Mouse (Mus musculus) midbrain, embryonic 10.5 days (tissue): ENCODE measurements around the gene Csf1. TPM values are rescaled to one million over a fixed set of nuclear protein-coding genes. Genes with fewer than 3 reads are reported as not detected.
"Not testable (repeated sequence)": the region's sequence is repeated elsewhere in the genome, so short reads cannot be mapped to it uniquely, and the experiment has no call there.

Source experiments
- DNase-seq: peaks from one replicate; pipeline ENCODE4 v3.0.0-alpha.2; 2017; ENCODE audit warnings: low spot score
- H3K27ac ChIP-seq: fragments of 300-500 bp; sonication (generic); replicated peaks from 2 replicates; pipeline ENCODE4 v1.5.1; 2016; ENCODE audit warnings: mild to moderate bottlenecking
- H3K27me3 ChIP-seq: fragments of 300-500 bp; sonication (generic); 2 replicates; pipeline ENCODE4 v1.6.1; 2016; ENCODE audit warnings: low read depth, mild to moderate bottlenecking; ENCODE audit not compliant: poor library complexity, severe bottlenecking
- H3K36me3 ChIP-seq: fragments of 300-500 bp; sonication (generic); 2 replicates; pipeline ENCODE4 v1.6.1; 2016; ENCODE audit warnings: mild to moderate bottlenecking, moderate library complexity
- H3K4me1 ChIP-seq: fragments of 300-500 bp; sonication (generic); 2 replicates; pipeline ENCODE4 v1.6.1; 2016
- H3K4me3 ChIP-seq: fragments of 300-500 bp; sonication (generic); 2 replicates; pipeline ENCODE4 v1.5.1; 2016; ENCODE audit warnings: mild to moderate bottlenecking, moderate library complexity
- H3K9me3 ChIP-seq: fragments of 300-500 bp; sonication (generic); replicated peaks from 2 replicates; pipeline ENCODE4 v1.6.1; 2016; ENCODE audit warnings: mild to moderate bottlenecking
- WGBS: fragments of 180-500 bp; shearing (Covaris S2); methylation state at CpG from one replicate; pipeline ENCODE4 v1.1.7; 2016; 5-methylcytosine and 5-hydroxymethylcytosine counted together
- polyA plus RNA-seq: library from polyadenylated mRNA; unstranded; fragments of >200 nt; fragmentation: Nextera tagmentation; extraction: Ambion mirVana; gene quantifications from 2 replicates; pipeline ENCODE4 v1.2.1, GENCODE M21; 2016

Csf1 gene
- polyA plus RNA-seq, 1 experiment from 2014 or later: 6.5 TPM

DNA sequence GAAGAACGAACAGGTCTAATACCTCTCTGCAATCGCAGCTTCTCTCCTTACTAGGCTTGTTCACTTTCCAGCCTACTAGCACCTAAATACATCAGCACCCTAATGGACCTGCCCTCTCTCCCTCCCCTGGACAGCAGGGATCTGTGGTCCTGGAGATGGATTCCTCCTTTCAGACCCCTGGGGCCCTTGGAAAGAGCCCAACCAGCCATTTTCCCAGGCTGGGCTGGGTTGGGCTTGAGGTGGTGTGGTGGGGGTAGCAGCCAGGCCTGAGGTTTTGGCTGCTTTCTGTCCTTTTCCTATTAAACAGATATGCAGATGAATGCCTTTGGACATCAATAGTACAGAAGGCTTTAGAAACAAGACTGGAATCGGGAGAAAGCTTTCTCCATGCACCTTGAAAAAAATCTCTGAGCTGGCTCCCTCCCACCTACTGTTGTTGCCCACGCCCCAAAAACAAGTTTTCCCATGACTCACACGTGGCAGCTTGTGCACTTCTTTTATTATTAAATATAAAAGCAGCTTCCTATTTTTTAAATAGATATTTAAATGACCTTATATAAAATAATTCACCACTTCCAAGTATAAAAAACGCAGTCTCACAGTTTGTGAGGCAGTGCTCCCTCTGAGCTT, 19.6 kb downstream of the Csf1 start:
- H3K36me3 ChIP-seq: peaks cover 24% of the 10 kb centered on the region
- H3K4me3 ChIP-seq: no peak overlapping the region
- H3K27ac ChIP-seq: peak overlapping the region; percentile 86
- no peaks in the 10 kb centered on the region for H3K9me3 ChIP-seq
- 9% methylated on average over 6 of the region's 6 CpGs for WGBS
- H3K27me3 ChIP-seq: no peaks in the 10 kb centered on the region
- peak; percentile 82 for DNase-seq
- H3K4me1 ChIP-seq: peaks cover 43% of the 10 kb centered on the region

DNA sequence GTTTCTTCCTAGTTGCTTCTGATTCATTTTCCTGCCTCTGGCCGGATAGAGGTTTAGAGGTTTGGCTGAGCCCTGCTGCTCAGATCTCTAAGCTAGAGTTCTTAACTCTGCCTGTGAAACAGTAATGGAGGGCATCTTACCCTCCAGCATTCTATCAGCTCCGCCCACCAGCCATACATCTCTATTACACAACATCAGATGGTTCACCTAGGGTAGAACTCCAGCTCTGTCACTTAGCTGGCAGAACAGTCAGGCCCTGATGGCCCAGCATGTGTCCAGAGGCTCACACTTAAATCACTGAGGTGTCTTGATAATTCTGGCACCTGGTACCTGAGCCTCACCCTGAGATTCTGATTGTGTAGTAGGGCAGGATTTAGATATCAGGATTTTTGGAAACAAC, 20.3 kb downstream of the Csf1 start:
- DNase-seq: no peak
- 80% methylated on average over 2 of the region's 2 CpGs for WGBS
- H3K27ac ChIP-seq: peak overlapping the region; percentile 86

DNA sequence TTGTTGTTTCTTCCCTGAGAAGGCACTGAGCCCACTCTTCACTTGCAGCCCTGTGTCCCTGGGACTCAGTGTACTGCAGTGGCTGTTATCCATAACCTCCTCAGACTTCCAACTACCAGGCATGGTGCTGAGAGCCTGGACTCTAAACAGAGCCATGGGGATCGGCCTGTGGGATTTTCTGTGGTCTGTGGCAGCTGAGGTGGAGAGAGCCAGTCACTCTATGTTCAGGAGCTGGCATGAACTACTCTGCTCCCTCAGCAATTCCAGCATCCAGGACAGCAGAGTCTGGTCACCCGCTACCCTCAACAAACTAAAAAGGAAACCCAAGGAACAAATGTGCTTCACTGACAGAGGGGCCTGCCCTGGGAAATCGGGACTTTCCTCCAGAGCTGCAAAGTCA, 20.8 kb downstream of the Csf1 start:
- no peak for DNase-seq
- Histone ChIP-seq H3K4me3 (no peak overlapping the region), H3K9me3 (no peaks in the 10 kb centered on the region), H3K36me3 (peaks cover 22% of the 10 kb centered on the region), H3K27me3 (no peaks in the 10 kb centered on the region), H3K4me1 (peaks cover 43% of the 10 kb centered on the region), H3K27ac (peak overlapping the region; percentile 86)
- 85% methylated on average over 3 of the region's 3 CpGs for WGBS

More for the DNA sequence above, 20.3 kb downstream of the Csf1 start:
- peaks cover 43% of the 10 kb centered on the region for H3K4me1 ChIP-seq
- no peak overlapping the region for H3K4me3 ChIP-seq
- no peaks in the 10 kb centered on the region for H3K9me3 ChIP-seq
- H3K36me3 ChIP-seq: peaks cover 22% of the 10 kb centered on the region
- H3K27me3 ChIP-seq: no peaks in the 10 kb centered on the region

DNA sequence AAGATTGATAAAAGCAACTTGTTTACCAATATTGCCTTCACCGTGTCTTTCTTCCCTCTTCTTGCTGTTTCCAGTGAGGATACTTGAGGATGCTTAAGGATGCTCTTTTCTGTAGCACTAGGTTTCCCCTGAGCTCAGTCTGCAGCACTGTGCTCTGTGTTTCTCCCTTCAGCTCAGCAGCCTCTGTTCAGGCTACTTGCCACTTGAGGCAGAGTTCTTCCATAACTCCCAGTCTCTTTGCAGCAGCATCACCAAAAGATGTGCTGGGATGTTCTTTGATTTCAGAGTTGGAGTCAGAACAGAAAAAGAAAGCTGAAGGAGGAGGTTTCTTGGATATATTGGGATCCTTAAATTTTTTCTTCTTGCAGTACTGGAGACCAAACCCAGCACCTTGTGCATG, 21.6 kb downstream of the Csf1 start:
- H3K4me3 ChIP-seq: no peak overlapping the region
- peak overlapping the region; percentile 46; the same call in 1 of the 2 replicates for H3K27ac ChIP-seq
- H3K36me3 ChIP-seq: peaks cover 18% of the 10 kb centered on the region
- H3K9me3 ChIP-seq: no peaks in the 10 kb centered on the region
- peaks cover 43% of the 10 kb centered on the region for H3K4me1 ChIP-seq
- H3K27me3 ChIP-seq: no peaks in the 10 kb centered on the region
- 81% methylated on average over 1 of the region's 1 CpGs for WGBS
- DNase-seq: no peak

DNA sequence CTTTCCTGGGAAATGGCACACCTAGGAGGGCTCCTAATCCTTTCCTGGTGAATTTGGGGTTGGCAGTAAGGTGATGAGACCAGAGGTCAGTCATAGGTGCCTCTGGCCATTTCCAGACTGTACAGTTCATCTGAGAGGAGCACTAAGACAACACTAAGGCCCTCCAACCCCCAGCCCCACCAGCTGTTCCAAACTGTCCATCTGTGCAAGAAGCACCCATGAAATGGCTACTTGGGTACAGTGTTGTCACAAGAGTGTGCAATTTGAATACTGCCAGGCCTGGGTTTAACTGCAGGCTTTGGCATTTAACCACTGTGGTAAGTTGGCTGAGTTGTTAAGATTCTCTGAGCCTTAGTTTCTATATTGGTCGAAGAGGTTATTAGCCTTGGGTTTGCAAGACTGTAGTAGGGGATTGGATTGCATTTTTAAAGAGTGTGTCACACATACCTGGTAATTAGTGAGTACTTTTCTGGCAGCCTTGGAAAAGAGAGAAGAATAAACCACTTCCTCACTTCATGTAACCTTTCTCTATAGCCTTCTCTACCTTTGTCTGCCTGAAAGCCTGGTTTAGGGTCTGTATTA, 22.6 kb downstream of the Csf1 start:
- H3K27ac ChIP-seq: 0 out of 2 replicates have a peak overlapping the region, but pooled peaks have one; percentile 13
- peaks cover 34% of the 10 kb centered on the region for H3K4me1 ChIP-seq
- peaks cover 8% of the 10 kb centered on the region for H3K36me3 ChIP-seq
- 78% methylated on average over 1 of the region's 1 CpGs for WGBS
- no peak overlapping the region for H3K4me3 ChIP-seq
- no peak for DNase-seq
- H3K27me3 ChIP-seq: no peaks in the 10 kb centered on the region
- no peaks in the 10 kb centered on the region for H3K9me3 ChIP-seq

DNA sequence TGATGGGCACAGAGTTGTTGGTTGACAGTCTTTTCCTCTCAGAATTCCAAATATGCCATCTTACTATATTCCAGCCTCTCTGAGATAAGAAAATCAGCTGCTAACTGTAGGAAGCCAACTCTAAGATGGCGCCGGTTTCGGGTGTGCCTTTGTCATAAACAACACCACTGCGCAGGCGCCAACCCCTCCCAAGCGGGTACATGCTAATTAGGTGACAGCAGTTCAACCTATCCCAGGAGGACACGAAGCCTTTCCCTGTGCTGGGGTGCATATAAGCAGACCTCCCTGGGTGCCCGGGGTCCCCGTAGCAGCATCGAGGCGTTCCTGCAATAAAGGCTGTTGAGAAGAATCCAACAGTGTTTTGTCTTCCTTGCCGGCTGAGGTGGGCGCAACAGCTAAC, 24.6 kb downstream of the Csf1 start:
- not testable (repeated sequence) for H3K9me3 ChIP-seq, H3K4me3 ChIP-seq
- WGBS: 93% methylated on average over 13 of the region's 13 CpGs

DNA sequence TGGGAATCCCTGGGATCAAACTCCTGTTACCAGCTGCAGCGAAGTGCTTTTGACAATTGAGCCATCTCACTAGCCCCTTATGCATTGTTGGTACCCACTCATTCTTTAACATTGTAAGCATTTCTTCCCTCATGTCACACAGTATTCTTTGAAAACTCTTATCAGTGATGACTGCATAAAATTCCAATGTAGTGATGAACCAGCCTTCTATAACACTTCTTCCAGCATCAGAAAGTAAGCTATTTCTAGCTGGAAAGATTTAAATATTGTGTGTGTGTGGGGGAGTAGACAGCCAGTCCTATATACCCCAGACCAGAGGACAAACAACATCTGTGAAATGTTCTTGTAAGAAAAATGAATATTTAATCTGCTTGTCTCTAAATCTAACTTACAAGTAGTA, 26.9 kb downstream of the Csf1 start:
- Histone ChIP-seq H3K27me3 (no peaks in the 10 kb centered on the region), H3K9me3 (no peaks in the 10 kb centered on the region), H3K36me3 (no peaks in the 10 kb centered on the region), H3K4me1 (no peaks in the 10 kb centered on the region), H3K27ac (no peak overlapping the region), H3K4me3 (no peak overlapping the region)
- 84% methylated on average over 1 of the region's 1 CpGs for WGBS
- DNase-seq: no peak

More for the DNA sequence above, 24.6 kb downstream of the Csf1 start:
- not testable (repeated sequence) for H3K27ac ChIP-seq, H3K27me3 ChIP-seq, DNase-seq, H3K36me3 ChIP-seq
- peaks cover 13% of the 10 kb centered on the region for H3K4me1 ChIP-seq

DNA sequence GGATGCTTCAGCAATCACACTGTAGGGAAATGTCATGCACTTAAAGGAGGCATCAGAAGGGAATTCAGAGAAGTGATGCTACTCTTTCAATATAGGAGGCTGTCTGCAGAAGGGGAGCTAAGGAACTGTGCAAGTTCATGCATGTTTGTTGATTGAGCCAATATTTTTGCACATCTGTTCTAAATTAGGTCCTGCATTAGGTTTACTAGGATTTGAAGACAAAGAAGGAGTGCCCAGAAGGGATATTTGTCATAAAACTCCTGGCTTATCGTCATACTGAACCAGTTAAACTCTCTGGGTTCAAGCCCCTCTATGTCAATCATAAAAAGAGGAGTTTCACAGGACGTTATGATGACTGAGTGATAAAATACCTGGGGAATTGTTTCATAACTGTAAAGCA, 30.0 kb downstream of the Csf1 start:
- no peaks in the 10 kb centered on the region for H3K27me3 ChIP-seq
- WGBS: 81% methylated on average over 2 of the region's 2 CpGs
- H3K27ac ChIP-seq: no peak overlapping the region
- no peaks in the 10 kb centered on the region for H3K36me3 ChIP-seq
- no peaks in the 10 kb centered on the region for H3K4me1 ChIP-seq
- DNase-seq: no peak
- no peak overlapping the region for H3K4me3 ChIP-seq
- H3K9me3 ChIP-seq: no peaks in the 10 kb centered on the region

DNA sequence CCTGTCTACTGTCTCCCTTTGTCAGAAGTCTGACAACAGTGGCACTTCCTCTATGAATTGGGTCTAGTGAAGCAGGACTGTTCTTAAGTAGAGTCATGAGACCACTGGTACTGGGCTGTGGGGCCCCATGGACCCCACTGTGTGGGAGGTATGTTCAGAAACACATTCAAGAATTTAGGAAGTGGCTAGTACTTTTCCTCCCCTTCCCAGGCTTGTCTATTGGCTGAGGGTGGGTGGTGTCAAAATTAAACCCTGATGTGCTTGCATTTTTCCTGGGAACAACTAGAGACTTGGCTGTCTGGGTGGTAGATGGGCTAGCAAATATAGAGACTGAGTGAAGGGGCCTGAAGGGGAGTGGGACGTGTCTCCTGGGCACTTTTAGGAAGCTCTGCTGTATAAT, 31.8 kb downstream of the Csf1 start:
- no peak for DNase-seq
- Histone ChIP-seq H3K9me3 (no peaks in the 10 kb centered on the region), H3K4me3 (no peak overlapping the region), H3K27ac (no peak overlapping the region), H3K36me3 (no peaks in the 10 kb centered on the region), H3K27me3 (no peaks in the 10 kb centered on the region), H3K4me1 (no peaks in the 10 kb centered on the region)
- 69% methylated on average over 1 of the region's 1 CpGs for WGBS

DNA sequence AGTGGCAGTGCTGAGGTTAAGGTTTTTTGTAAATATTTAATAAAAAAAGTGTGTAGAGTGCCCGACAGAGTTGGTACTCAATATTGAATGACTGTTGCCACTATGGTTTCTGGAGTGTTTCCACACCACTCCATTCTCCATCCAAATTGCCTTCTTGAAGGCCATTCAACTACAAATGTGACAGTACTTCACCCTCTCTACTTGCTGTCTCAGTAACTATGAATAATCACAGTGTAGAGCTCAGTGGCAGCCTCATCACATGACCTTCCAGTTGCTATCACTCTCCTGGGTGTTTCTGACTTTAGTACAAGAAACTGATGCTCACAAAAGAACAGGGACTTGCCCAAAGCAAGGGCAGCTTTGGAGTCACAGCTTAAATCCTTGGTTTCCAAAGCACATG, 44.3 kb downstream of the Csf1 start:
- WGBS: 89% methylated on average over 1 of the region's 1 CpGs
- no peaks in the 10 kb centered on the region for H3K27me3 ChIP-seq
- no peak for DNase-seq
- no peaks in the 10 kb centered on the region for H3K36me3 ChIP-seq
- no peak overlapping the region for H3K27ac ChIP-seq
- no peak overlapping the region for H3K4me3 ChIP-seq
- H3K9me3 ChIP-seq: no peaks in the 10 kb centered on the region
- H3K4me1 ChIP-seq: peaks cover 6% of the 10 kb centered on the region; the same call in 1 of the 2 replicates

DNA sequence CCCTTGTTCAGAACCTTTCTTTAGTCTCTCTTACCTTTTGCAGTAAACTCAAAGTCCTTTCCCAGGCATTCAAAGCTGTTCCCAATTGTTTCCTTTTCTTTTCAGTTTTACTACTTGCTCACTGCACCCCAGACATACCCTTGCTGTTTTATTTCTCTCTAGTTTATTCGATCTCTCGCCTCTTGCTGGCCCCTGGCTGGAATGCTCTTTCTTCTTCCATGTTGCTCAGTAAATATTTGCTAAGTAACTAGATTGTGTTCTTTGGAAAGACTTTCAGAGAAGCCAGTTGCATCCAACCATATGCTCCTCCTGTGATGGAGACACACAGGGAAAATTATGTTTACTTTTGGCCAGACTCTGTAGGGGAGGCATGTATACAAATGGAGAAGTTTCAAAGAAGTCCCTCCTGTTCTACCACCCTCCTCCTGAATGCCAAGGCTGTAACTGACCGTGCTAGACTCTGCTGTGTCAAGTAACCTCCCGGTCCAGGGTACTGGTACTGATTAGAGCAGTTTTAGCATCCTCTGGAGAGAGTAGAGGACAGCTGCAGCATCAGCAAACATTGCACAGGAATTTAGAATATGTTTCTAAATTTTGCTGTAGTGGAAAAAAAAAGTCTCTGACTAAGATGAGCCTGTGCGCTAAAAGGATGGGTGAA, 45.9 kb downstream of the Csf1 start:
- 65% methylated on average over 5 of the region's 5 CpGs for WGBS
- H3K9me3 ChIP-seq: no peaks in the 10 kb centered on the region
- H3K4me3 ChIP-seq: no peak overlapping the region
- H3K36me3 ChIP-seq: no peaks in the 10 kb centered on the region
- H3K4me1 ChIP-seq: peaks cover 6% of the 10 kb centered on the region; the same call in 1 of the 2 replicates
- H3K27me3 ChIP-seq: no peaks in the 10 kb centered on the region
- H3K27ac ChIP-seq: no peak overlapping the region
- DNase-seq: no peak

DNA sequence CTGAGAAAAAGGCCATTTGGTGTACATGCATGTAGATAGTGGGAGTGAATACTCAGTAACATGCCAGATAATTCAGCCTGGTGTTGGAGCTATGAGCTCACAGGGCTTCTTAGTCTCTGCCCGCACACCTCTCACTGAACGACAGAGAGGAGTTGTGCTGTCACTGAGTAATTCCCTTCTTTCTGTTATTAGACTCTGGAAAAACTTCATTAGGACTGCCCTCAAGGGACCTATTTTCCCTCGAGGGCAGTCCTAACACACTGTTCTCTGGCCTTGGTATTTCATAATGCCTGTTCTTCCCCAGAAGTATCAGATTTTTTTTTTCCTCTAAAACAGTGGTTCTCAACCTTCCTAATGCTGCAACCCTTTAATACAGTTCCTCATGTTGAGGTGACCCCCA, 48.2 kb downstream of the Csf1 start:
- Histone ChIP-seq H3K9me3 (no peaks in the 10 kb centered on the region), H3K27ac (no peak overlapping the region), H3K4me1 (peaks cover 6% of the 10 kb centered on the region; the same call in 1 of the 2 replicates), H3K4me3 (no peak overlapping the region), H3K36me3 (no peaks in the 10 kb centered on the region), H3K27me3 (no peaks in the 10 kb centered on the region)
- 79% methylated on average over 3 of the region's 3 CpGs for WGBS
- no peak for DNase-seq

DNA sequence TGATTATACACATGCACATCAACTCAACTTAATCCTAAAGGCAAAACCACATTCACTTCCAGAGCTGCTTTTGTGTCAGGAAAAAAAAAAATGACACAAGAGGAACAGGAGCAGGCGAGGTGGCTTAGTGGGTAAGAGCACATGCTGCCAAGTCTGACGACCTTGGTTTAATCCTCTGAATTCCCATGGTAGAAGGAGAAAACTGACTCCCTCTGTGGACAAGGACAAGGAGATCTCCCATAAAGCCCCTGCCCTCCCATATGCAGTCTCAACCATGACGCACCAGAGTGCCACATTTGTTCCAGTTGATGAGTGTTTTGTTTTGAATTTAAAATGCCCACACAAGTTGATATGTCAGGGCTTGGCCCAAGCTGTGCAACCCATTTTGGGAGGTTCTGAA, 51.1 kb downstream of the Csf1 start:
- Histone ChIP-seq H3K36me3 (no peaks in the 10 kb centered on the region), H3K27ac (no peak overlapping the region), H3K27me3 (no peaks in the 10 kb centered on the region), H3K4me1 (no peaks in the 10 kb centered on the region), H3K4me3 (no peak overlapping the region), H3K9me3 (no peaks in the 10 kb centered on the region)
- DNase-seq: no peak
- WGBS: 49% methylated on average over 3 of the region's 3 CpGs
